Mouse (Mus musculus): ENCODE data around the gene Zbed4. TPM values are rescaled to one million over a fixed set of nuclear protein-coding genes. Genes with fewer than 3 reads are reported as not detected.
A peak's percentile ranks its signal among the peaks of the same experiment; 100 is the strongest.
"Not testable (repeated sequence)": the region's sequence is repeated elsewhere in the genome, so short reads cannot be mapped to it uniquely, and the experiment has no call there.

The Zbed4 gene
- total RNA-seq, 2 experiments from 2014 or later, result 10.6 to 12.3 TPM

DNA sequence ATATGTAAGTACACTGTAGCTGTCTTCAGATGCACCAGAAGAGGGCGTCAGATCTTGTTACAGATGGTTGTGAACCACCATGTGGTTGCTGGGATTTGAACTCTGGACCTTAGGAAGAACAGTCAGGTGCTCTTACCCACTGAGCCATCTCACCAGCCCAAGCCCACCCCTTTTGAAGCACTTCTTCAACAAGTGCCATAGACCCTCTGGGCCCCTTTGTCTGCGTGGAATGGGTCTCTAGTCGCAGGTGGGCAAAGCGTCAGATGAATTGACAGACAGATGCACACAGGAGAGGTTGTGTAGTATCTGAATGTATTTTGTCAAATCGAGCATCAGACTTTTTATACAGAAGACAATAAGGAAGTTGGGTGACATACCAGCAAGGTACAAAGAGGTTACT lies 43.3 kb downstream of the Zbed4 start:
- DNase-seq (ENCODE audit: low spot score in 2 of 2); intact Hi-C loops (cut with DNase I): not testable (repeated sequence)

- DNase-seq (ENCODE audit: low spot score in 2 of 2), result no peak
- intact Hi-C loops (cut with DNase I), result no loop called here
These were observed 48.5 kb downstream of the Zbed4 start for GRCm38 (mm10) chr15:88799950-88800371.

GRCm38 (mm10) chr15:88800921-88801354 lies 49.5 kb downstream of the Zbed4 start:
- intact Hi-C loops (cut with DNase I), result no loop called here
- DNase-seq (ENCODE audit: low spot score in 2 of 2), result no peak

DNA sequence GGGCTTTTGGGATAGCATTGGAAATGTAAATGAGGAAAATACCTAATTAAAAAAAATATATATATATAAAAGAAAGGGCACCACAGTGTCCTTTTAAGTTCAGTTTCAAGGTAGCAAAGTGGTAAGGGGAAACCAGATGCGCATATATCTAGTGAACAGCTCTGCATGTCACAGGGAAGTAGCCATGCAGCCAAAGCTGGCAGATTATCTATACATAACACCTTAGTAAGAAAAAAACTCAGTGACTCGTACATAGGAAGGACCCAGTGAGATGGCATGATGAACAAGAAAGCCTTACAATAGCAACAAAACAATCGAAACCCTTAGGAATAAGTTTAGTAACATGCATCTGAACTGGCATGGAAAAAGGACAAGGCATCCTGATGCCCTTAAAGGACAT lies 50.4 kb downstream of the Zbed4 start:
- DNase-seq (ENCODE audit: low spot score in 2 of 2), result no peak
- intact Hi-C loops (cut with DNase I), result no loop called here

GRCm38 (mm10) chr15:88802348-88802747 lies 50.9 kb downstream of the Zbed4 start:
- intact Hi-C loops (cut with DNase I), result no loop called here
- DNase-seq (ENCODE audit: low spot score in 2 of 2), result no peak

DNA sequence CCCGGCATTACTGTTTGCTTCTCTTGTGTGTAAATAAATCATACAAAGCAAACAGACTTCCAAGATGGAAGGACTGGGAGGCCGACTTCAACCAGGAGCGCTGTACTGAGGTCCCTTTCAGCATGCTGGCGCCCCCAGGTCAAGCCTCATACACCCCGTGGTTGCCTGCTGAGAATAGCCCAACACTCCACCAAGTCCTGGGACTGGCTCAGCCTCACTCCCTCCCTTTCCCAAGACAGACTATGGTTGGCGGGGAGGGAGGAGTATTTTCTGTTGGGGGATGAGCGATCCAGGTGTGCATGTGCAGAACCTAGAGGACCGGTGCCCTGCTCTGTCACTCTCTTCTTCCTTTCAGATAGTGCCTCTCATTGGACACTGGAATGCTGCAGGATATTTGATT lies 56.7 kb downstream of the Zbed4 start:
- no peak for DNase-seq (ENCODE audit: low spot score in 2 of 2)
- intact Hi-C loops (cut with DNase I), result no loop called here

- no peak for DNase-seq (ENCODE audit: low spot score in 2 of 2)
- intact Hi-C loops (cut with DNase I), result loop anchor here (10.0 kb wide), 1 partner anchor 46 kb away; no protein-coding TSS in a partner anchor
These were observed 58.9 kb downstream of the Zbed4 start for GRCm38 (mm10) chr15:88810369-88810768.

DNA sequence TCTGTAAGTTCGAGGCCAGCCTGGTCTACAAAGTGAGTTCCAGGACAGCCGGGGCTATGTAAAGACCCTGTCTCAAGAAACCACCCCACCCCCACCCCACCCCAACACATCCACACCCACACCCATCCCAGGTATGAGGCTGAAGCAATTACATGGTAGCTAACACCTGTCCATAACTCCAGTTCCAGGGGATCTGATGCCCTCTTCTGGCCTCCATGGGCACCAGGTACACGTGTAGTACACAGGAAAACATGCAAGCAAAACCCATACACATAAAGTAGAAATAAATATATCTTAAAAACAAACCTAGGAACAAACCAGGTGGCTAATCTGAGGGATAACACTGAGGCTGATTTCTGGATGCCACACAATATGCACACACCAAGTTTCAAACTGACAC lies 61.8 kb downstream of the Zbed4 start:
- intact Hi-C loops (cut with DNase I), result loop anchor here (10.0 kb wide), 1 partner anchor 48 kb away; no protein-coding TSS in a partner anchor
- DNase-seq (ENCODE audit: low spot score in 2 of 2), result no peak

DNA sequence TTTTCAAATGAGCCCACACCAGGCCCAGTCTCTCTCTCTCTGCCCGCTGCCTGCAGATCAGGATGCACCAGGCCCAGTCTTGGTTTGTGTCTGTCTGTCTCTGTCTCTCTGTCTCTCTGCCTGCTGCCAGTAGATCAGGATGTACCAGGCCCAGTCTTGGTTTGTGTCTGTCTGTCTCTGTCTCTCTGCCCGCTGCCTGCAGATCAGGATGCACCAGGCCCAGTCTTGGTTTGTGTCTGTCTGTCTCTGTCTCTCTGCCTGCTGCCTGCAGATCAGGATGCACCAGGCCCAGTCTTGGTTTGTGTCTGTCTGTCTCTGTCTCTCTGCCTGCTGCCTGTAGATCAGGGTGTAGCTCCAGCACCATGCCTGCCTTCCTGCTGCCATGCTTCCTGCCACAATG lies 62.4 kb downstream of the Zbed4 start:
- intact Hi-C loops (cut with DNase I), result loop anchor here (10.0 kb wide), 1 partner anchor 49 kb away; no protein-coding TSS in a partner anchor
- DNase-seq (ENCODE audit: low spot score in 2 of 2), result not testable (repeated sequence)

DNA sequence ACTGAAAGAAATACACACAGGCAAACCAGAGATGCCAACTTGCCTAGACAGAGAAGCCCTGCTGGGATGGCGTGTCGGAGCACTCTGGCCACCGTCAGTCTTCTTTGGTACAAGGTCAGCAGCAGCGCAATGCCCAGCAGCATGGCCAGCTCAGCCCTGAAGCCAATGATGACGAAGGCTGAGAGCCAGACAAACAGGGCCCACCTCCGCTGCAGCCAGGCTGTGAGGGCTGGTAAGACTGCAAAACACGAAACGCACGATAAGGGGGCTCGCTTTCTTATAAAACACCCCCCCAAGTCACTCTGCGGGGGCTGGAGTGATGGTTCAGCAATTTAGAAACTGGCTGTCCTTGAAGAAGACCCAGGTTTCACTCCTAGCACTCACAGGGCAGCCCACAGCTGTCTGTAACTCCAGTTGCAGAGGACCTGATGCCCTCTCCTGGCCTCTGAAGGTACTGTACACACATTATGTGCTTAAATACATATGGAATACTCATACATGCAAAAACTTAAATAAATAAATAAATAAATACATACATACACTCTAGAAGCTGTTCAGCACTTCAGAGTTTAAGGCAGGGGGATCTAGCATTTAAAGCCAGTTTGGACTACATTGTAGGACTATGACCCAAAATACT lies 63.1 kb downstream of the Zbed4 start:
- DNase-seq (ENCODE audit: low spot score in 2 of 2), result no peak
- intact Hi-C loops (cut with DNase I), result loop anchor here (10.0 kb wide), 1 partner anchor 50 kb away; no protein-coding TSS in a partner anchor

DNA sequence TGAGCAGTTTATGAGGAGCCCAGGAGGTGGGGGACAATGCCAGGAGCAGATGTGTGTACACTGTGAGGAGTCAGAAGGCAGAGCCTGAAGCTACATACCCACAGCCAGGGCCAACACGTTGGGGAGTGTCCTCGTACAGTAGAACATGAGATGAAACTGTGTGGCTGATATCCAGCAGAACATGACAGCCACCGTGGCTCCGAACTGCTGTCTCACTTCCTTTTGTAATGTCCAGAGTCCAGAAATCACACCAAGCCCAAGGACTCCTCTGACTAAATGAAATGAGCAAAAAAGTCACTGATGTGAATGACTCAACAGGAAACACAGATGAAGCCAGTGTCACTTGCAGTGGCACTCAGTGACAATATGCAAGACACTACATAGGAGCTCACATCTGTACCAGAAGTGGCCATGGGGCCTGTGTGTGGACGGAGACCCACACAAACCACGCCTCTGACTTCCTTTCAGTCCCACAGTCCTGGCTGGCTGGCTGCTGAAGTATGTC lies 63.8 kb downstream of the Zbed4 start:
- no peak for DNase-seq (ENCODE audit: low spot score in 2 of 2)
- intact Hi-C loops (cut with DNase I), result loop anchor here (10.0 kb wide), 1 partner anchor 50 kb away; no protein-coding TSS in a partner anchor

DNA sequence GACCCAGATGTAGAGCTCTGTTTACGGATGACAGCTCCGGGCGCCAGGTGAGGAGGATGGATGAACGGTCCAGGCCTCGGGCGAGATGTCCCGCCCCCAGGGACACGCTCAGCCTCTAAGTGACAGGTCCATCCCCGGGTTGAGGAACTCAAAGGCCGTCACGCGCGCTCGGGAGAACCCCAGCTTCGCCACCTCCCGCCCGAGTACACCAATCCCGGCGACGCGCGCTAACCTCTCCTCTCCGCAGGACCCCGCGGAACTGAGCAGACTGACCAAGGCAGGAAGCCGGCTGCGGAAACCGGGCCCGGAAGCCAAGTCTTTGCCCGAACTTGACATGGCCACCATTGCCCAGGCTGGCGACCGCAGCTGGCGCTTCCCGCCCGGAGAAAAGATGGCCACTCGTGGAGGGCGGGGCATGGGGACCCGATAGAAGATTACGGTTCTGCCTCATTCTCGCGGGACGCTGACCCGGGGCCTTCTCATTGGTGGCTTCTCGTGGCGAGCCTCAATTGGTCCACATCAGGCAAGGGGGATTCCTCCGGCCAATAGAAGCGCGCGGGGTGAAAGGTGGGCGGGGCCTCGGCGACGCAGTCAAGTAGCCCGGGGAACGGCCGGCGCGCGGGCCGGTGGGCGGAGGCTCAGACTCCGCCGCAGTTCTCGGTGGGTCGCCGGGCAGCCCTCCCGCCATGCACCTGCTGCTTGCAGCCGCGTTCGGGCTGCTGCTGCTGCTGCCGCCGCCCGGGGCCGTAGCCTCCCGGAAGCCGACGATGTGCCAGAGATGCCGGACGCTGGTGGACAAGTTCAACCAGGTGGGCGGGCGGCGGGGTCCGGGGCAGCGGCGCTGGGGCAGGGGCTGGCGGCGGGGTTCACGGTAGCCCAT lies 67.8 kb downstream of the Zbed4 start, which contains the start of the genes Alg12 and Creld2:
TSS of gene Alg12 (minus strand) at position 293 of the 880 bp plus-strand sequence.
TSS of gene Creld2 (plus strand) at position 621 of the 880 bp plus-strand sequence.
- DNase-seq (ENCODE audit: low spot score in 2 of 2), result peak; percentile 100
- intact Hi-C loops (cut with DNase I), result loop anchor here (10.0 kb wide), 1 partner anchor 54 kb away; no protein-coding TSS in a partner anchor

- no peak for DNase-seq (ENCODE audit: low spot score in 2 of 2)
- intact Hi-C loops (cut with DNase I), result loop anchor here (10.0 kb wide), 2 partner anchors 55 to 265 kb away; partner anchors contain the start of gene Selenoo
These were observed 68.4 kb downstream of the Zbed4 start for GRCm38 (mm10) chr15:88819906-88820303.

GRCm38 (mm10) chr15:88821403-88821802 lies 69.9 kb downstream of the Zbed4 start:
- intact Hi-C loops (cut with DNase I), result loop anchor here (10.0 kb wide), 1 partner anchor 263 kb away; the partner anchor contains the start of gene Selenoo

DNA sequence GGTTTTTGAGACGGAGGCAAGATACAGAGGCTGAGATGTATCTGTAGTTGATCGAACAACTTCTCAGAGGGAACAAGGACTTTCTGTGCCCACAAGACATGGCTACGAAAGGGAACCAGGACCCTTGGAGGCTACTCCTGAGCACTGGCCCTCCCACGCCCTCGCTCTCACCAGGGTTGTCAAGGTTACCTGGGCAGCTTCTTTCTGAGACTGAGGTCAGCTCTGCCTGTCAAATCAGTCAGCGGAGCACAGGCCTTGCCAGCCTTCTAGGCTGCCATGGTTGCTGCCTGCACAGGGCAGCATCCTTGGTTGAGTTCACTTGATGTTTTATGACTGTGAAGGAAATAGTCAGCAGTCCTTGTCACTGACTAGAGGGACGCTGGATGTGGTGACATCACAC lies 71.1 kb downstream of the Zbed4 start:
- no peak for DNase-seq (ENCODE audit: low spot score in 2 of 2)
- intact Hi-C loops (cut with DNase I), result loop anchor here (10.0 kb wide), 1 partner anchor 262 kb away; the partner anchor contains the start of gene Selenoo

More at GRCm38 (mm10) chr15:88821403-88821802, 69.9 kb downstream of the Zbed4 start:
- DNase-seq (ENCODE audit: low spot score in 2 of 2), result no peak

- intact Hi-C loops (cut with DNase I), result loop anchor here (10.0 kb wide), 1 partner anchor 261 kb away; the partner anchor contains the start of gene Selenoo
- no peak for DNase-seq (ENCODE audit: low spot score in 2 of 2)
These were observed 71.9 kb downstream of the Zbed4 start for GRCm38 (mm10) chr15:88823376-88823775.

GRCm38 (mm10) chr15:88827466-88827865 lies 76.0 kb downstream of the Zbed4 start:
- intact Hi-C loops (cut with DNase I), result loop anchor here (5.0 to 10.0 kb wide), 2 partner anchors 35 to 257 kb away; partner anchors contain the start of genes Pim3 and Selenoo
- DNase-seq (ENCODE audit: low spot score in 2 of 2), result no peak

DNA sequence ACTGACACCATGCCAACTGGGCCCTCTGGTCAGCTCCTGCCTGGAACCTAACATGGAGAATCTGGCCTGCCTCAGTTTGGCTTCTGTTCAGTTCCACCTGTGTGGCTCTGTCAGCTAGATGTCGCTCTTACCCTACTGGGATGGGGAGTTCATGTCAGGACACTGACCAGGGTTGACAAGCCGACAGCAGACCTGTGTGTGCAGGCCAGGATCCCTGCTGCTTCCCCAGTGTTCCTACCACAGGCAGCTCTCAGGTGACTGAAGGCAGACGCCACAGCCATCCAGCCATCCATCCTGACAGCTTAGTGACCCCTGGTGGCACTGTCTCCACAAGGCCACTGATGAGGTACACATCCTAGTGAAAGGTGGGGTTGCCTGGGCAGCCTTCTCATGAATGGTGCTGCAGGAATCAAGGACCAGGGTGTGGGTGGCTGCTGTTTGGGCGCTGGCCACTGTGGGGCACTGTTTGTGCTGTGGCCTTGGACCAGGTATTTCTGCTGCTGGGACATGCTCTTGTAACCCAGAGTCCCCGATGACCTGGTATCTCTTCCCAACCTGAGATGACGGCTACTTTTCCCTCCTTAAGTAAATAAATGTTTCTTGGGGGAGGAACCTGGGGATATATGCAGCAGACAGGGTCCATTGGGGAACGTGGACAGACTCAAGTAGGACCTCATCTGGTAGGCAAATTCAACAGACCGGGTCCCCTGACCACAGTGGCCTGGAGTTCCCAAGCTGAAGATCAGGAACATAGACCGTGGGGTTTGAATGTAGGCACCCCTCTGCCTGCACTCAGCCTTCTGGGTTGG lies 76.7 kb downstream of the Zbed4 start:
- peak; percentile 46 to 66 for DNase-seq (ENCODE audit: low spot score in 2 of 2)
- intact Hi-C loops (cut with DNase I), result loop anchor here (1.0 to 10.0 kb wide), 4 partner anchors 34 to 257 kb away; partner anchors contain the start of genes Pim3 and Selenoo
